Mouse (Mus musculus) yolk sac, embryonic 10.5 days (tissue): Measurements from ENCODE around the gene Mettl26.

Experiments used
- DNase-seq: peaks from one replicate; pipeline ENCODE4 v3.0.0-alpha.2; 2017; ENCODE audit warnings: low spot score

Mettl26 gene

DNA sequence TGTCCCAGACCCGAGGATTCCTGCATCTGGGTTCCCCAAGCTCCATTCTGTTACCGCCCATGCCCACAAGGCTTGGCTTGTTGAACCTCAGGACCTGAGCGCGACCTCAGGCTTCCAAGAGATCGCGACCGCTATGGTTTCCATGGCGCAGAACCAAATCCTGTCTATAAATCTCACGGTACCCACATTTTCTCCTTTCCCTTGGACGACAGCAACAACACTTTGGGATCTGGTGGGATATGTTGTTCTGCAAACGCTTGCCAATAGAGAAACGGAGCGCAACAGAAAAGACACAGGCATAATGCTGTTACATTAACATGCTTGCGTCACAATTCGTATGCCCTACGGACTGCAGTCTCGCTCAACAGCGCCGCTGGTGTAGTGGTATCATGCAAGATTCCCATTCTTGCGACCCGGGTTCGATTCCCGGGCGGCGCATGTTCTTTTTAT, at the start of gene Mettl26:
Mettl26 (plus strand) TSS at position 354 of the 450 bp plus-strand sequence.
- peak; percentile 94 for DNase-seq

DNA sequence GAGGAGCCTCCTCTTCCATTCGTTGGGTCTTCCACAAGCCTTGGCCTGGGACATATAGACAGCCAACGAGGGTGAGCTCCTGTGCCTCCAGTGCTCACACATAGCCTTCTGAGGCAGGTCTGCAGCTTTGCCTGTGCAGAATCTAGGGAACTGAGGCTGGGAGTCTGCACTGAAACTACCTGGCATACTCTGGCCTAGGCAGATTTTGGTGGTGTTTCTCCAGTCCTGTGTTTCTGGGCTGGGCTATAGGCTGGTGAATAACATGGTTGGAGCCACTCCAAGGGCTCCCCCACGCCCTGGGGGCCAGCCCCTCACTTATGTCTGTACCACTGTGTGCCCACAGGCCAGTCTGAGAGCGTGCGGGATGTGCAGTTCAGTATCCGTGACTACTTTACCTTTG, 49.6 kb upstream of the Mettl26 start:
- DNase-seq: no peak

DNA sequence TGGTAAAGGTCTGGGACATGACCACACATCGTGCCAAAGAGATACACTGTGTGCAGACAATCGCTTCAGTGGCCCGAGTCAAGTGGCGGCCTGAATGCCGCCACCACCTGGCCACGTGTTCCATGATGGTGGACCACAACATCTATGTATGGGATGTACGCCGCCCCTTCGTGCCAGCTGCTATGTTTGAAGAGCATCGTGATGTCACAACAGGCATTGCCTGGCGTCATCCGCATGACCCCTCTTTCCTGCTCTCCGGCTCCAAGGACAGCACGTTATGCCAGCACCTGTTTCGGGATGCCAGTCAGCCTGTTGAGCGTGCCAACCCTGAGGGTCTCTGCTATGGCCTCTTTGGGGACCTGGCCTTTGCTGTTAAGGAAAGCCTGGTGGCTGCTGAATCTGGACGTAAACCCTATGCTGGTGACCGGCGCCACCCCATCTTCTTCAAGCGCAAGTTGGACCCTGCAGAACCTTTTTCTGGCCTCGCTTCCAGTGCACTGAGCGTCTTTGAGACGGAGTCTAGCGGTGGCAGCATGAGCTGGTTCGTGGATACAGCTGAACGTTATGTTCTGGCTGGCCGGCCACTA, 48.8 kb upstream of the Mettl26 start:
- DNase-seq: no peak

DNA sequence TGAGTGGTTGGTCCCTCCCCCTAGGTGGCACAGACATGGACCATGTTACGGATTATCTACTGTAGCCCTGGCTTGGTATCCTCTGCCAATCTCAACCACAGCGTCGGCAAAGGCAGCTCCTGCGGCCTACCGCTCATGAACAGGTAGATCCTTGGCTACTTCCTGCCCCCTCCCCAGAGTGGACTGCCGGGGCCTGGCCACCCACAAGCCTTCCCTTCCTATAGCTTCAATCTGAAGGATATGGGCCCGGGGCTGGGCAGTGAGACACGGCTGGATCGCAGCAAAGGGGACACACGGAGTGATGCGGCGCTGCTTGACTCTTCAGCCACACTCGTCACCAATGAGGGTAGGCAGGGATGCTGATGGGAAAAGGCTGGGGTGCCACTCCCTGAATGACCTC, 47.9 kb upstream of the Mettl26 start:
- DNase-seq: no peak

- no peak for DNase-seq
Measured at GRCm38 (mm10) chr17:25827546-25828222, 47.2 kb upstream of the Mettl26 start.

- no peak for DNase-seq
Measured at GRCm38 (mm10) chr17:25828223-25828594, 46.7 kb upstream of the Mettl26 start.

DNA sequence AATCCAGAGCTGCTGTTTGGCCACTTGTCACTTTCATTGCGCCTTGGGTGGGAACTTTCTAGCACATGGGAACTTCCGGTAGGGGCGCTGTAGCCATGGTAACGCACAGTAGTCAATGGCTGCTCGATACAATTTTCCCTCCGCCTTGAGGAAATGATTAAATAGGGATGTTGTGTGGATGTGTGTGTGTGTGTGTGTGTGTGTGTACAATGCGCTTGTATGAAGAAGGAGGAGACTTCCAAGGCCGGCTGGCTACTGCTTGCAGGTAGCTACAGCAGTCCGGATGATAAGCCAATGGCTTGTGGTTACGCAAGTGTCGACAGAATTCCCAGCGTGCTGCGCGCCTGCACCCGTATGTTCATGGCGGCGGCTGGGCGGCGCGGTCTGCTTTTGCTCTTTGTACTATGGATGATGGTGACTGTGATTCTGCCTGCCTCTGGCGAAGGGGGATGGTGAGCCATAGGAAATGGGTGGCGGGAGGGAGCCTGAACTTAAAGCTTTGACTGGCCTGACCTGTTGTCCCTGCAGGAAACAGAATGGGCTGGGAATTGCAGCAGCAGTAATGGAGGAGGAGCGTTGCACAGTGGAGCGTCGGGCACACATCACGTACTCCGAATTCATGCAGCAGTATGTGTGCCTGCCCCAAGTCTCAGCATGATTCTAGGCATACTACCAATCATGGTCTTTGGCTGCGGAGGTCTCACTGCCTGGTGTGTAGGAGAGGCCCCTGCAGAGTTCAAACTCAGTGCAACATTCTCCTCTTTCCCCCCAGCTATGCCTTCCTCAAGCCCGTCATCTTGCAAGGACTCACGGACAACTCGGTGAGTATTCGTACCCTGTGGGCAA, 45.9 kb upstream of the Mettl26 start, which contains the start of gene Jmjd8:
Jmjd8 (plus strand) TSS at position 156 of the 846 bp plus-strand sequence.
- DNase-seq: peak; percentile 90

DNA sequence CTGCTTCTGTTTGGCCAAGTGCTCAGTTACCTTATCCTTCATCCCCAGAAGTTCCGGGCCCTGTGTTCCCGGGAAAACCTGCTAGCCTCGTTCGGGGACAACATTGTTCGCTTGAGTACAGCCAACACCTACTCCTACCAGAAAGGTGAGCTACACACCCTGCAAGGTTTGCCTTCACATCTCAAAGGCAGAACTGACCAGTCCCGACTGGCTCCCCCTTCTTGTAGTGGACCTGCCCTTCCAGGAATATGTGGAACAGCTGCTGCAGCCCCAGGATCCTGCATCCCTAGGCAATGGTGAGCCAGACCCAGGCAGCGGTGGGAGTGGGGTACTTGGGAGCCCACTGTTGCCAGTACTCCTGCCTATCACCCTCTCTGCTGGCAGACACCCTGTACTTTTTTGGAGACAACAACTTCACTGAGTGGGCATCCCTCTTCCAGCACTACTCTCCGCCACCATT, 45.3 kb upstream of the Mettl26 start:
- DNase-seq: no peak

GRCm38 (mm10) chr17:25830200-25830753, 44.6 kb upstream of the Mettl26 start:
- DNase-seq: no peak

DNA sequence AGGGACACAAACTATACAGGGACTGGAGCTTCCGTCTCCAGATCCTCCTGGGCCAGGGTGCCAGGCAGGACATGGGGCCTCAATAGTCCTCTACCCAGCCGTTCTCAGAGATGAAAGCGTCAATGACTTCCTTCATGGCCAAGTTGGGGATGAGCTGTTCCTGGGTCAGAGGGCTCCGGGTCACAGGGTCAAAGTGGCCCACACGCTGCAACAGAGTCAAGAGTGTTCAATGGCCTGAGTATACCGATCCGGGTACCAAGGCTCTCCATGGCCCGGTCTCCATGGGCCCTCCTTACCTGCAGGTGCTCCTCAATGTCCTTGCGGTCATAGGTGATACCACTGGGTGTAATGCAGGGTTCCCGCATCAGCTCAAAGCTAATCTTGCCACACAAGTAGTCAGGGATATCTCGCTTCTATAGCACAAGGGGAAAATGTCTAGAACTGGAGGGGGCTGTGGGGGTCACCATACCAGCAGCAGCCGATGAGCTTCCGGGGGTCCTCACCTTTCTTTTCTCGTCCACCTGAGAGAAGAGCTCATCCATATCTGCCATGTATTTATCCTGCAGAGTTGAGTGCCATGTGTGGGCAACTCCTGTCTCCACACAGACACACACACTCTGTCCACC, 44.0 kb upstream of the Mettl26 start:
- no peak for DNase-seq

- DNase-seq: no peak
Measured at GRCm38 (mm10) chr17:25831451-25832281, 43.2 kb upstream of the Mettl26 start.

DNA sequence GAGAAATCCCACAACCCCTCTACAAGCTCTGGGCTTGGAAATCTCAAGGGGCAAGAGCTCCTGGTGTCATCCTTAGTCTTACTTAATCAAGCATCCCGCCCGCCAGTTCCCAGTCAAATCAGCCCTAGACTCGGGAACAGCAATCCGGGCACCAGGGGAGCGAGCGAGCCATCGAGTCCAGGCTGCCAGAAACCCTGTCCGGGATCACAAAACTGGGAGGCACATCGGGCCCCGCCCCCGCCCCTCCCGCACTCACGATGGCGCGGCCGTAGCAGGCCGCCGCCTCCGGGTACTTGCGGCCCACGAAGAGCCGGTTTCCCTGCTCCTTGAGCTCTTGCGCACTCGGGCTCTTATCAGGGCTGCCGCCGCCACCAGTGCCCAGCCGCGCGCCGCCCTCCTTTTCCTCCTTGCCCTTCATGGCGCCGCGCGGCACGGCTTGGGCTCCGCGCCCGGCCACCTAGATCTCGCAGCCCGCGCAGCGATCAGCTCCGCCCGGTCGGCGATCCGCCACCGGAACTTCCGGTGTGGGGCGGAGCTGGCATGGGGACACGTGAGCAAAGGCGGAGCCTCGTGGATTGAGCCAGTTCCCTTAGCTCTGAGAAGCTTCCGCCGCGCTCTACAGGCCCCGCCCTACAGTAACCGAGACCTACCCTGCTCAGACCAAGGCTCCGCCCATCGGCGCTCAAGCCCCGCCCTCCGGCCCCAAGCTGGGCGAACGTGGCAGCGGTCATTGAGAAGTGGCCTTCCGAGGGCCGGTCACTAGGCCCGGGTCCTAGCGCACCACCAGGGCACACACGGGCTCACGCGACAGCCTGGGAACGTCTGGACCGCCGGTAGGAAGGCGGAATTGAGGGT, 42.2 kb upstream of the Mettl26 start:
- DNase-seq: peak; percentile 100

DNA sequence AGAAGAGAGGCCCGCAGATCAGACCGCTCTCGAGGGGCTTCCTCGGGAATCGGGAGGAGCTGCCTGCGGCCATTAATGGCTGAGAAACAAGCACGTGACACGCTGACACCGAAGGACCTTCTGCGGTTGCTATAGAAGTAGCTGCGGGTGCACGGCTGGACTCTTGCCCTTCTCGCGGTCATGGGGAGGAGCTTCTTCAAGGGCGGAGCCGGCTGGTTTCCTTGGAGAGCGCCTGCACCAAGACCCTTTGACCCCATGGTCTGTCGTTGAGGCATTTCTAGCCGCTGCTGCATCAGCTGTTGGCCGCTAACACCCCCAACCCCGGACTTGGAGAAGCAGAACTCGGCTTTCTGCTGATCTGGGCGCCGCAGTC, 41.6 kb upstream of the Mettl26 start, which contains the start of gene Stub1:
Stub1 (minus strand) TSS at position 114 of the 373 bp plus-strand sequence.
- peak; percentile 98 for DNase-seq

GRCm38 (mm10) chr17:25833961-25834594, 40.8 kb upstream of the Mettl26 start:
- DNase-seq: no peak

DNA sequence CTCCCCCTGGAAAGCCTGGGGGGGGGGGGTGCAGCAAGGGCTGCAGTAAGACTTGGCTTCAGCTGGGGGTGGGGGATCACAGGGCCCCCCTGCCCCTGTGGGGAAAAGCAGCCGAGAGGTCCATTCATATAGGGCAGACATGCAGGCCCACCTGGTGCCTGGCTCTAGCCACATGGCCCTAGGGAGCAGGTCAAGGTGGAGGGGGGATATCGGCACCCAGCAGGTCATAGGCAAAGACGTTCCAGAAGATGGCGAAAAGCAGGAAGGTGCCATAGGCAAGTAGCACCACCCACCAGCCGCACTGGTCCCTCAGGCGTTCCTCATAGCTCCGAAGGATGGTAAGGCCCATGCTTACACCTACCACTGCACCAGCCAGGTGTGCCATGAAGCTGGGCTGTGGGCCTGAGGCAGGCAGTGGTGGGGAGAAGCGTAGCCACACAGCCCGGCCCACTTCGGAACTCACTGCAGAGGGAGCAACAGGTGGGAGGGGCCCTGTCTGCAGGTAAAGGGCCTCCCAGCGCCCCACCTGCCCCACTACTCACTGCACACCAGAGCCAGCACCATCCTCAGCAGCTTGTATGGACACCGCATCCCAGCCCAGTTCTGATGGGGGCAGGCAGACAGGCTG, 40.2 kb upstream of the Mettl26 start:
- DNase-seq: no peak

DNA sequence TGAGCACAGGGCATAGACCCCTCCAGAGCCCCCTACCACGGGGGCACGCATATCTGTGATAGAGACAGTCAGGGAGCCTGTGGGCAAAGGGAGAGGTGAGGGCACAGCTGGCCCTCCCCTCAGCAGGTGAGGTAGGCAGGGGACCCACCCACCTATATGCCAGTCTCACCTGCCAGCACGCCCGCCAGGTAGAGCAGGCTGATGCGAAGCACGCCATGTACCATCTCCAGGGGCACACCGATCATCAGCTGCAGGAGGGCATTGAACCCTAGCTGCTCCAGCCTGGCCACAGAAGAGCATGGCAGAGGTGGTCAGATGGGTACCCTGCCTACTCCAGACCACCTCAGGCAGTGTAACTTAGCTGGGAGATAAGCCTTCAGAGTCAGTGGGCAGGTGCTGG, 39.6 kb upstream of the Mettl26 start:
- DNase-seq: no peak

DNA sequence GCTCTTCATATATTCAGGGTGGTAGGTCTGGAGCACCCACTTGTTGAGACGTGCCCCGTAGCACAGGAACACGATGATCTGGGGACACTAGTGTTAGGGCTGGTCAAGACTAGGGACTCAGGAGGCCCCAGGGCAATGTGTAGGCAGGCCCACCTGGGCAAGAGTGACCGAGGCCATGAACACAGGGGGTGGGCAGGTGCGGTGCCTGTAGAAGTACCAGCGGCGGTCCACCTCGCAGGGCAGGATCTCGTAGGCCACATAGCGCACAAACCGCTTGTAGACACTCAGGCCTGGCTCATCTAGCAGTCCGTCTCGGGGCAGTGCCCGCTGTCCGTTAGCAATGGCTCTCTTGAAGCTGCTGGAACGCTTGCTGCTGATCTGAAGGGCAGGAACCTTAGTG, 39.1 kb upstream of the Mettl26 start:
- no peak for DNase-seq

GRCm38 (mm10) chr17:25836397-25837075, 38.3 kb upstream of the Mettl26 start:
- DNase-seq: no peak

- peak; percentile 69 for DNase-seq
Measured at GRCm38 (mm10) chr17:25837076-25837410, 37.8 kb upstream of the Mettl26 start, which contains the start of gene Rhbdl1. Rhbdl1 (minus strand) TSS chr17:25837295.
